Mouse (Mus musculus) right cerebral cortex, postnatal 4 days (tissue): Measurements from ENCODE around the gene Phf1.

ENCODE experiments used
- DNase-seq: peaks from one replicate; pipeline ENCODE4 v3.0.0-alpha.2; 2022

Gene Phf1

GRCm38 (mm10) chr17:26933885-26934827, 1.3 kb downstream of the Phf1 start:
- no peak for DNase-seq

DNA sequence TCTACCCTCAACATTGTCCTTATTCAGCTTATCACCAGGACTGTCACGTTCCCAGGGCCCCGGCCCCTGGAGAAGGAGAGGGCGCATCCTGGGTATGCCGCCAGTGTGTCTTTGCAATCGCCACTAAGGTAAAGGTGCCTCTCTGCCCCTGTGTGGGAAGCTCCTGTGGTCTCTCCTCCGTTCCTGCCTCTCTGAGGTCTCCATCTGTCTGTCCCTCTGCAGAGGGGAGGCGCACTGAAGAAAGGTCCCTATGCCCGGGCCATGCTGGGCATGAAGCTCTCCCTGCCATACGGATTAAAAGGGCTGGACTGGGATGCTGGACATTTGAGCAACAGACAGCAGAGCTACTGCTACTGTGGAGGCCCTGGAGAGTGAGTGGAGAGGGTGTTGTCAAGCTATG, 2.2 kb downstream of the Phf1 start:
- DNase-seq: no peak

GRCm38 (mm10) chr17:26936453-26936852, 3.6 kb downstream of the Phf1 start:
- DNase-seq: no peak

DNA sequence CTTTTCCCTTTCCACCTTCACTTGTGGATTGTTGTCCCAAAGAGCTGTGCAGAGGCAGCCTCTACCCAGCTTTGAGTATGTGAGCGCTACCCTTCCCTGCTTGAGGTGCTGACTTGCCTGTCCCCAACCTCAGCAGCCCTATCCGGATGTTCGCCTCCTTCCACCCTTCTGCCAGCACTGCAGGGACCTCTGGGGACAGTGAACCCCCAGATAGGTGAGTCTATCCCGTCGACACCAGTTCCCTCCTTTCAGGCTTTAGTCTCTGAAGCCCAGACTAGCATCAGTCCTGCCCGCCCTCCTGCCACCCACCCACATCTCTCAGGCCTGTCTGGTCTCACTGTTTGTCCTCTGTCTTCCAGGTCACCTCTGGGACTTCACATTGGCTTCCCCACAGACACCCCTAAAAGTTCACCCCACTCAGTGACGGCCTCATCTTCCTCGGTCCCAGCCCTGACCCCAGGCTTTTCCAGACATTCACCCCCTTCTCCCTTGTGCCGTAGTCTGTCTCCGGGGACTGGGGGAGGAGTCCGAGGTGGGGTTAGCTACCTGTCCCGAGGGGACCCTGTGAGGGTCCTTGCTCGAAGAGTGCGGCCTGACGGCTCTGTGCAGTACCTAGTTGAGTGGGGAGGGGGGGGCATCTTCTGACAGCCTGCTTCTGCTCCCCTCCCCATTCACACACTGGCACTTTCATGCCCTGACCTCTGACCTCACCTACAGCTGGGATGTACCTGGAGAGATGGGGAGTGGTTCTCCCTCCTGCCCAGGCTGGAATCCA, 4.3 kb downstream of the Phf1 start:
- DNase-seq: no peak

GRCm38 (mm10) chr17:26937883-26938695, 5.2 kb downstream of the Phf1 start:
- no peak for DNase-seq

DNA sequence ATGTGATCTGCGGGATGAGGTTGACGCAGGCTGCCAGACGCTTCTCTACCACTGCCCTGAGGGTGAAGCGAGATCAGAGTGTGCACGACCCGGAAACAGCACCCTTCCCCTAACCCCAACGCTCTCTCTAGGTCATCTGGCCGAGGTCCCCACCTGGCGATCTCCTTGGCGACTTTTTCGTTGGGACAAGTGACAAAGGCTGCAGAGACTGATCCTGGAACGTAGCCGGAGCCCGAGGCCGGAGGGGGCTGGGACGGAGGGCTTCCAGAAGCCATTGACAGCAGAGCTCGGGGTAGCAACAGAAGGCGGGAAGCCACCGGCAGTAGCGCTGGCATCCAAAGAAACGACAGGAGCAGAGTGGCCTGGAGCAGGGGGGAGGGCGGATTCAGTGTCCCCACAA, 5.9 kb downstream of the Phf1 start:
- DNase-seq: no peak

DNA sequence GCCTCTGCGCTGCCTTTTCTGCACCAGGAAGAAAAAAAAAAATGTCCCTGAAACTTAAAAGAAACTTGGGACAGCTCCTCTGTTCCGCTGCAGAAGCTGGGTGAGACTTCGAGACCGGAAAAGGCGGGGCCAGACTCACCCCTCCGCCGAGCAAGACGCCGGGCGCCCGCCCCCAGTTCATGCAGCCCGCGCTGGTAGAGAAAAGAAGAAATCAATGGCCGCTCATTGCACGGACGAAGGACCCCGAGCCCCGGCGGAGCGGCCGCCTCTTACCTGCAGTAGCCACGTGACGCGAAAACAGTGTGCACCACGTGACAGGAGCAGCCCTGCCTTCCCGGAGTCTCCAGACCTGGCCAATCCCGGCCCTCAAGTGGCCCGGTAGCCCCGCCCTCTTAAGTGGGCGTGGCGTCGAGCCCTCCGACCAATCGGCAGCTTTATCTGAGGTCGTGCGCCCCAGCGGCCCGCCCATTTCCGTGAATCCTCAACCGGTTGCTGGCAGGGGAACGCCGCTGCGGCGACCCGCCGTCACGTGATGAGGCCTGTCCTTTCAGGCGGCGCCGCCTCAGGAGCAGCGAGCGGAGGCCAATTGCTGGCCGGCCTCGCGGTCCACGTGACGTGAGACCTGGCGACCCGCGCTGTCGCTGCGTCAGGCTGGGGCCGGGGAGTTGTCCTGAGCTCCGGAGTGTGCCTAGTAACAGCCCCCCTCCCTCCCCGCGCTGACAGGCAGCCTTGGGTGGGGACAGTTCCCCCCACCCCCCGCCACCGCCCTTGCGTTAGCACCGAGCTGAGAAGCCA, 6.5 kb downstream of the Phf1 start, which contains the start of gene Cuta:
Gene Cuta, minus strand, starts transcription at position 392 of the 795 bp plus-strand sequence.
- peak; percentile 96 for DNase-seq

- no peak for DNase-seq
Observed at GRCm38 (mm10) chr17:26939973-26940300, 7.1 kb downstream of the Phf1 start.

GRCm38 (mm10) chr17:26941031-26941789, 8.4 kb downstream of the Phf1 start, which contains the start of gene Syngap1:
Gene Syngap1, plus strand, starts transcription at chr17:26941253.
- peak; percentile 81 for DNase-seq

GRCm38 (mm10) chr17:26941841-26942570, 9.2 kb downstream of the Phf1 start:
- DNase-seq: peak; percentile 6

DNA sequence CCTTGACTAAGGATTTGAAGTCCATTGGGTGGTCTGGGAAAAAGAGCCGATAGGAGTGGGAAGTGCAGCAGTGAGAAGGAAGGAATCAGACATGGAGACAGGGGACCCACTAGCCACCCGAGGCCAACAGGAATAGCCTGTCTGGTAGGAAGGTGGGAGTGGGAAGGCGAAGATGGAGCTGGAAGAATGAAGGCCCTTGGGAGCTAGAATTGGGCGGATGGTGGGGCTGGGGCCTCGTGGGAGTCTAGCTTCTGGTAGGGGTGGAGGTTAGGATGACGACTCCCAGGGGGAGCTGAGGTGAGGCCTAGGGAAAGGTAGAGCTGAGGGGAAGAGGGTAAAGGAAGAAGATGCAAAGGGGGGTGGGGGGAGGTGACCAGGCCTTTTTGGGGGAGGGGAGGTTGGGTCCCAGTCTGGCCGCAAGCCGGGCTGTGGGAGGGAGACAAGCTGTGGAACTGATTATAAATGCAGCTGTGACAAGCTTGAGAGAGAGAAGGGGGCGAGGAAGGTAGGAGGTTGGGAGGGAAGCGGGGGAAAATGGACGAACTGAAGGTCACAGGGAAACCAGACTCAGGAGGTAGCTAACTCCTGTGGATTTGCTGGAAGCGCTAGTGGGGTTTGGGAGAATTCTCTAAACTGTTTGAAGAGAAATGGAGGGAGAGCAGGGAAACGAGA, 13.1 kb downstream of the Phf1 start:
- peak; percentile 10 for DNase-seq

GRCm38 (mm10) chr17:26946567-26946966, 13.7 kb downstream of the Phf1 start:
- DNase-seq: peak; percentile 68

DNA sequence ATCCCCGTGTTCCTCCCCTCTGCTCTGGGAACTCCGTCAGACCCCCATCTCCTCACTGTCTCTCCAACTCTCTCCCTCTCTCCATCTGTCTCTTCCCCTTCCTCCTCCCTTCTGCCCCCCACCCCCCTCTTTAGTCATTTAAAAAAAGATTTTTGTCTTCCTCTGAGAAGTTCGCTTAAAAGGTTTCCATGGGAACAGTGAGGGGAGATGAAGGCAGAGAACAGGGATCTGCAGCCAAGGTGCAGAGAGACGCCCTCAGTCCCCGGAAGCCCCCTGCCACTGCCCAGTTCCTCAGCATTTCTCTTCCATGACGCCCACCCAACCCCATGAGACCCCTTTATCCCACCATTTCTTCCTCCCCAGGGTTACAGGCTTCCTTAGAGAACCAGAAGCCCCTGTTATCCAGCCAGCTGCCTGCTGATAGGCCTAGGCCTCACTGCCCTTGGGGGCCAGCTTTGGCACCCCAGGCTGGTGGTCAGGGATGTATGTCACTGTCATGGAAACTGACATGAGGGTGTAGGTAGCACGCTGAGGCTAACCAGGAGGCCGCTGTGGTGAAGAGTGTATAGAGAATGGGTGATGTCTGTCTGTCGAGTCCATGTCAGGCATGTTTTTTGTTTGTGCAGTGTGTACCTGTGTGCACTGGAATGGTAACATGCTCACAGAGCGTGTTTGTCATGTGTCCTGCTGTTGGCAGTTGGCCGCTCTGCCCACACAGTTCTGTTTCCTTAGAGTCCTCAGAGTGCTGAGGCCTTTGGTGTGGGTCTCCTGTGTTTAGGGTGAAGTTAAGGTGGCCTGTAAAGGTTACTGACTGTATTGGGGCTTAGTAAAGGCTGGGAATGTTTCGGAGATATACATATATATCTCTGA, 14.6 kb downstream of the Phf1 start:
- peak; percentile 29 for DNase-seq

DNA sequence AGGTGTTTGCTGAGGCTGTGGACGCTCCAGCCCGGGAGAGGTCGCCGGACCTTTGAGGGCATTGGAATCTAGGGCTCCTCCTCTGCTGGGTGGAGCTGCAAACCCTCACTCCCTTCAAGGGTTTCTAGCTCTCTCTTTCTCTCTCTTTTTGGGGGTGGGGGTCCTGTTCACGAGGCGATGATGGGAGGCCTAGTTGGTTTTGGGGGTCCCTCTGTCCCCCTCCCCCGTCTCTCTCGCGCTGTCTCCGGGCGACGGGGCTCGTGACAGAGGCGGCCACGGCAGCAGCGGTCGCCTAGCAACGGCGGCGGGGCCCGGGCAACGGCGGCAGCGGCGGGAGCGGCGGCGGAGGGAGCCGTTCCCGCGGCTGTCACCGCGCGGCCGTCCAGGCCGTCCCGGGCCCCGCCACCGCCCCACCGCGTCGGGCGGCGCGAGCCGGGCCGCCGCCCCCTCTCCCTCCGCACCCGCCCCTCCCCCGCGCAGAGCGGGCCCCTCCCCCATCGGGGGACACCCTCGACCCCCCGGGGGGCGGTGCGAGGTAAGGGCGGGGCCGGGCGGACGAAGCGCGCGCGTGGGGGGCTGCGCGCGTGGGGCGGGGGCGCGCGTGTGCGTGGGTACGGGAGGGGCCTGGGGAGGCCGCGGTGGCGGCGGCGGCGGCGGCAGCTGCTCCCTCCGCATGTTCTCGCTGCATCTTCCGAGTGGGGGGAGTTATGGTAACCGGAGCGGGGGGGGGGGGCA, 15.6 kb downstream of the Phf1 start:
- DNase-seq: peak; percentile 71

GRCm38 (mm10) chr17:26949051-26949577, 16.3 kb downstream of the Phf1 start:
- no peak for DNase-seq

DNA sequence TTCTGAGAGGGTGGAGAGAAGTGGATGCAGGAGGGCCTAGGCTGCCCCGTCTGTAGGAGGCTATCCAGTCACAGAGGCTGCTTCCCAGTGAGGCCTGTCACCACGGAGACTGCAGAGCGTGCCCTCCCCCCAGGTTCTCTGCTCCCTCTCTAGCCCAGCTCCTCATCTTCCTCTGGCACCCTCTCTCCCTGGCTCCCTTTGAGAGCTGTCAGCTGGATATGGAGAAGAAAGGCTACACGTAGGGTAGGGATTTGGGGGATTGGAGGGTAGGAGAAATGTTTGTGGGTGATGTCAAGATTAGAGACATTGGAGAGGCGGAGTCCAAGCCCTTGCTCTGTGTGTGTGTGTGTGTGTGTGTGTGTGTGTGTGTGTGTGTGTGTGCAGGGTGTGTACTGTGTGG, 17.0 kb downstream of the Phf1 start:
- no peak for DNase-seq

- DNase-seq: no peak
Observed at GRCm38 (mm10) chr17:26950560-26951288, 17.9 kb downstream of the Phf1 start.
